Mouse (Mus musculus): Measurements from ENCODE around the gene Olfr1396.

Olfr1396 gene

GRCm38 (mm10) chr11:49114774-49115173 lies at the start of gene Olfr1396:
Gene Olfr1396 (minus strand): TSS chr11:49114874.
- in situ Hi-C loops (cut with MseI, MboI) = no loop called here

GRCm38 (mm10) chr11:49156821-49157814 lies 42.4 kb upstream of the Olfr1396 start:
- in situ Hi-C loops (cut with MseI, MboI) = no loop called here

GRCm38 (mm10) chr11:49154077-49154476 lies 39.4 kb upstream of the Olfr1396 start, which contains the start of gene Olfr1394:
Gene Olfr1394 (plus strand): TSS chr11:49154377.
- in situ Hi-C loops (cut with MseI, MboI) = no loop called here

DNA sequence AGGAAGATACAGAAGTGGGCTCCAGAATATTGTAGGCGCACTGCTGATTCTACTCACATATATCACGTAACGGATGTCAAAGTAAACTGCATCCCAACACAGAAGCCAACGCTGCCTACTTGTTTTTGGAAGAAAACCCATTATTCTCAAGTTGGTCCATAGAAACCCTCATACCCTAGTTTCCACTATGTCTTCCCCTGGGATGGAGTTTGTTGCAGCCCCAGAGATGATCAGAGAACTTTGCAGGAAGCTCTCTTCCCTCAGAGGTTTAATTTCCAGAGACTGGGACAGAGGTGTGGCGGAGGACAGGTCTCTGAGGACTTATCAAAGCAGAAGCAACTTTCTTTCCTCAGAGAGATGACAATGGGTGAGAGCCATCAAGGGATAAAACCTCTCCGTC lies 27.3 kb upstream of the Olfr1396 start, which contains the start of gene Olfr1395:
Olfr1395 (plus strand) TSS at position 301 of the 400 bp plus-strand sequence.
- in situ Hi-C loops (cut with MseI, MboI) = no loop called here

- in situ Hi-C loops (cut with MseI, MboI) = no loop called here
Measured at GRCm38 (mm10) chr11:49124169-49124568, 9.5 kb upstream of the Olfr1396 start.

DNA sequence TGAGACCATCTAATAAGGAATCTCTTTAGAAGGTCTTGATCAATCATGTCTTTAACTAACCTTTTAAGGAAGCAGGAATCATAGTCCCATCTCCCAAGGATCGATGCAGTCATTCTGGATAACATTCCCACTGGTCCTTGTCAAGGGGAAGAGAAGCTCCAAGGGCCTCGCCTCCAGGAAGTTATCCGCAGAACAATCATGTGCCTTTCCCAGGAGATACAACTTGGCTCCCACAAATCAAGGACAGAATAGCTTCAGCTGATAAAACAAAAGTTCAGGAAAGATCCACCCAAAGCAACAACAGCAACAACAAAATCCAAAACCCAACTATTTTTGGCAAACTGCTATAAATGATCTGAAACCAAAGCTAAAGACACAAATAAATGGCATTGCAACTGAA lies 5.0 kb upstream of the Olfr1396 start:
- in situ Hi-C loops (cut with MseI, MboI) = no loop called here

GRCm38 (mm10) chr11:49114158-49114557 lies 516 bp downstream of the Olfr1396 start:
- in situ Hi-C loops (cut with MseI, MboI) = no loop called here

- in situ Hi-C loops (cut with MseI, MboI) = no loop called here
Measured at GRCm38 (mm10) chr11:49112624-49113219, 2.0 kb downstream of the Olfr1396 start.

- in situ Hi-C loops (cut with MseI, MboI) = no loop called here
Measured at GRCm38 (mm10) chr11:49111000-49111399, 3.7 kb downstream of the Olfr1396 start.

GRCm38 (mm10) chr11:49108833-49109232 lies 5.8 kb downstream of the Olfr1396 start:
- in situ Hi-C loops (cut with MseI, MboI) = loop anchor here in 1 of 2 experiments (5.0 kb wide), 1 partner anchor 322 kb away; no protein-coding TSS in a partner anchor

DNA sequence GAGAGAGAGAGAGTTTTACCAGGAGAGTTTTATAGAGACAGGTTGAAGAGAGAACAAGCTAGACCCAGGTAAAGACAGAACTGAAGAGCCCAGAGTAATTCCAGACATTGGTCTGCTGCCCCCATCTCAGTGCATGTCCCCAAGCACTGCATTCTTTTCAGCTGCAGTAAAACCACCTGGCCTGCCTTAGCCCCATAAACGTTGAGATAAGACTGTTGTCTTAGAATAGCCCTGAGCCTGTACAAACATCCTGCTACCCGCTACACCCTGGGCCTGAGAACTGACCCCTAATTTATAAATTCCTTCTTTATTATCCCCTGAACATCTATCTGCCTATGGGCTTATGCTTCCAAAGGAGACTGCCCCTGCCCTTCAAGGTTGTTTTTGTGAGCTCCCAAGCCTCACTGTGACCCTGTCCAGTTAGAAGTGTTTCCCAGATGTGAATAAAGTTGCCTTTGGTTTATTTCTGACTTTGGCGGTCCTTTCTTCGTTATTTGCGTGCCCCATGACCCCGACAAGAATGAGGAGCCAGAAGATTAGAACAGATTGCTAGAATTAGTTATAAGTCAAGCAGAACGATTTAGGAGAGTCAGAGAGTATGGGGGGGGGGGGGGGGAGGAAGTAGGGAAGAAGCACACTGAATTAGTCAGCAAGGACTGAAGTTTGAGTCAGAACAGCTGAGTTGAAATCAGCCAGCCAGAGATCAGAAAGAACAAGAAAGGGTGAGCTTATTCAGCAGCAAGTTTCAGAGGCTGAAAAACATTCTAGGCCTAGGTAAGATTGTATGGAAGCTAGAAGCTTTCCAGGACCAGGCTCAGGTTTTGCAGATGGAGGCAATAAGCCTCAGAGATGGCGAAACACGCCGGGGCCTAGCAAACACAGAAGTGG lies 6.8 kb downstream of the Olfr1396 start:
- in situ Hi-C loops (cut with MseI, MboI) = loop anchor here in 1 of 2 experiments (5.0 kb wide), 1 partner anchor 321 kb away; no protein-coding TSS in a partner anchor

- in situ Hi-C loops (cut with MseI, MboI) = loop anchor here in 1 of 2 experiments (5.0 kb wide), 1 partner anchor 318 kb away; no protein-coding TSS in a partner anchor
Measured at GRCm38 (mm10) chr11:49105752-49106151, 8.9 kb downstream of the Olfr1396 start.

DNA sequence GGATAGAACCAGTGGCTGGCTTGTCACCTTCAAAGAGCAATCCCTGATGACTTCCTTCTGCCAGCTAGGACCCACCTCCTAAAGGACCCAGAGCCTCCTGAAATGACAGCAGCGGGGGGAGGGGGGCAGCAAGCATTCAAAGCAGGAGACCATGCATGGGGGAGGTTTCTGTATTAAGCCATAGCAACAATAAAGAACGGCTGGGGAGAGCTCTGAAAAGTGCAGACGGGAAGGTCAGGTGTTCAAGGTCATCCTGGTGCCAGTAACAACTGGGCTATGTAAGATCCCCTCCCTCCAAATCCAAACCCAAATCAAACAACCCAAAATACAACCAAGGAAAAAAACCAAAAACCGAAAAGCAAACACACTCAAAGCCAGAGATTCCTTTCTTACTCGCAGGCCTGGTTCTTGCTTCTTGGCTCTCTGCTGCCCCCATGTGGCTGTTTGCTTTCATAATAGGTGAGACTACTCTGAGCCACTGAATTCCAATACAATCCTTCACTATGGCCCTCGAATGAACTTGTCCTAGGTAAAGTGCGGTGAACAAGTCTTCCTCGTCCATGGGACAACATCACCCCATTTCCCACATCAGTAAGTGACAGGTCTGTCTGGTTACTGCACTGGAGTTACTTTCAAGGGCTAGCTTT lies 11.5 kb downstream of the Olfr1396 start:
- in situ Hi-C loops (cut with MseI, MboI) = loop anchor here (5.0 kb wide), 2 partner anchors 226 to 231 kb away; partner anchors contain the start of gene Irgm1 (in 1 of the 2)

DNA sequence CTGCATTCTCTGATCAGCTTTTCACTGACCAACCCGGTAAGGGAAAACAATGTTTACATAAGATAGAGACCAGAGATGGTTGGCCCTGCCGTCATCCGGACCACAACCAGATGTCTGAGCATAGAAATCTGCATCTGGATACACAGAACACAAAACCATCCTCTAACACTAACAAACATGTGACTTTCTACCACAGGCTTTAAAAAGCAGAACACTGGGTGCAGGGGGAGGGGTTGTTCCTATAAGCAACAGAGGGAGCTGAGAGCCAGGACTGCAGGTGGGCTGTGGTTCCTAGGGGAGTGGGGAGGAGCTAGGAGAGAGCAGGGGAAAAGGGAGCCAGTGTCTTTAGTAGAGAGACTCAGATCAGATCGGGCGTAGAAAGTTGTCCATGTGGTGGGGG lies 13.2 kb downstream of the Olfr1396 start:
- in situ Hi-C loops (cut with MseI, MboI) = loop anchor here (5.0 kb wide), 2 partner anchors 224 to 229 kb away; partner anchors contain the start of gene Irgm1 (in 1 of the 2)

DNA sequence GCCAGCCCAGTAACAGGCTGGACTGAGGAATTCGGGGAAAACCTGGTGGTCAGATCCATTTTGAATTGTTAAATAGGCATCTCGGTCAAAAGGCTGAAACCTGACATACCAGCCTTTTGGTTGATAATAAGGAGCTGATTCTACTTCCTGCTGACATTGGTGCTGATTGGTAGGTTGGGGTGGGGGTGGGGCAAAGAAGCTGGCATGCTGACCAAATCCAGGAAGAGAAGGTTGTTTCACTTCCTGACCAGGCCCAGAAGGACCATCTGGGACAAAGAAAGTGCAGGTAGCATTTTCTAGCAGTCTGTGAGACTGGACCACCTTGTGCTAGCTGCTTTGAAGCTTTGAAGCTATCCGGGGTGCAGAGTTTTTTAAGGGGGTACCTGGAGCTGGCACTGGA lies 14.3 kb downstream of the Olfr1396 start:
- in situ Hi-C loops (cut with MseI, MboI) = loop anchor here (5.0 kb wide), 2 partner anchors 223 to 228 kb away; partner anchors contain the start of gene Irgm1 (in 1 of the 2)

GRCm38 (mm10) chr11:49095367-49095766 lies 19.3 kb downstream of the Olfr1396 start:
- in situ Hi-C loops (cut with MseI, MboI) = loop anchor here in 1 of 2 experiments (10.0 kb wide), 1 partner anchor 101 kb away; the partner anchor contains the start of genes Gm12185 and Tgtp1

DNA sequence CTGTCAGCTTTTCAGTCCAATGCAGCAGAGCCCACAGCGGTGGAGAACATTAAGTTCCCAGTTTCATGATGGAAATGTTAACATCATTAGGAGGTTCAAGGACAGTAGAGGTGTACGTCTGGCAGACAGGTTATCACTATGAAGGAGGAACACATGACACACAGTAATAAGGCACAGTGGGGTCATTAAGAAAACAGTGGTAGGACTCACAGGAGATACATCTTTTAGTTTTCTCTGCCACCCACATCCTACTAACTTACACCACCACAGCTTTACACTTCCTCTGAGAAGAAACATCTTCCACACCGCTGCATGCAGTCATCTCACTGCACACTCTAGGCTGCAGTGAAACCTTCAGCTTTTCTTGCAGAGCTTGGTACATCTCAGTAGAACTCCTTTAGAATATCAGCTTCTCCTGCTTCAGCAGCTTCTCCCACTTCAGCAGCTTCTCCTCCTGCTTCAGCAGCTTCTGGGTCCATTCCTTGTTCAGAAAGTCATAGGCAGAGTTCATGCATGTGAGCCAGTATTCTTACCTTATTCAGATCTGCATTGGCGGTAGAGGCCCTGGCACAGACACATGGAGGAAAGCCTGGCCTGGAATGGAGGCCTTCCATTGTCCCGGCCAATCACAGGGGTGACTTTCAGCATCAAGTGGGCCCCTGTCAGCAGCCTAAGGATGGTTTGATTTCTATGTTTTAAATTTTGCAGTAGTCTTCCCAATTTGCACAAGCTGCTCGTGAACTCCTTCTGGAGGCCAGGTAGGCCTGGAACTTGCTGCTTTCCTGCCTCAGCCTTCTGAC lies 20.6 kb downstream of the Olfr1396 start:
- in situ Hi-C loops (cut with MseI, MboI) = loop anchor here in 1 of 2 experiments (10.0 kb wide), 1 partner anchor 99 kb away; the partner anchor contains the start of genes Gm12185 and Tgtp1

GRCm38 (mm10) chr11:49092786-49093185 lies 21.9 kb downstream of the Olfr1396 start:
- in situ Hi-C loops (cut with MseI, MboI) = loop anchor here in 1 of 2 experiments (10.0 kb wide), 1 partner anchor 98 kb away; the partner anchor contains the start of genes Gm12185 and Tgtp1

GRCm38 (mm10) chr11:49092053-49092586 lies 22.6 kb downstream of the Olfr1396 start:
- in situ Hi-C loops (cut with MseI, MboI) = loop anchor here in 1 of 2 experiments (10.0 kb wide), 1 partner anchor 97 kb away; the partner anchor contains the start of genes Gm12185 and Tgtp1
